Mouse (Mus musculus) thymus, postnatal 4 days (tissue): Measurements from ENCODE around the gene Prl4a1.
"Not testable (repeated sequence)": the region's sequence is repeated elsewhere in the genome, so short reads cannot be mapped to it uniquely, and the experiment has no call there.

ENCODE experiments used
- DNase-seq: peaks from one replicate; pipeline ENCODE4 v3.0.0; 2021

Prl4a1 gene

DNA sequence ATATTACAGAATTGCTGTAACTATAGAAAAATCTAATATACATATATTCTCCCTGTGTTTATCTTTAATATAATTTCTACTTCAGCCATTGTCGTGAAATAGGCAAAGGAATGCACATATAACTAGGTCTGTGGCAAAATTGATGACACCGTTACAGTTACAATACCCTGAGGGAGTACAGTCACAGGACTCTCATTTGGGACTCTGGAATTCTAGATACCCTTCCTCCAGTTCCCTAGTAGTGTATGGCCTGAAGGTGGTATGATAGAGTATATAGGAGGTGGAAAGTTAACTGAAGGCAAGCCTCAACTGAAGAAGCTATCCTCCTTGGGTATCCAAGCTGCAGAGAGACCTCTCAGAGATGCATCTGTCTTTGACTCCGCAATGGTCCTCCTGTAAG lies at the start of gene Prl4a1:
Gene Prl4a1, plus strand, starts transcription at position 301 of the 400 bp plus-strand sequence.
- no peak for DNase-seq

GRCm38 (mm10) chr13:27972931-27973330 lies 43.1 kb upstream of the Prl4a1 start:
- no peak for DNase-seq

- not testable (repeated sequence) for DNase-seq
Observed at GRCm38 (mm10) chr13:27974281-27974680, 41.7 kb upstream of the Prl4a1 start.

DNA sequence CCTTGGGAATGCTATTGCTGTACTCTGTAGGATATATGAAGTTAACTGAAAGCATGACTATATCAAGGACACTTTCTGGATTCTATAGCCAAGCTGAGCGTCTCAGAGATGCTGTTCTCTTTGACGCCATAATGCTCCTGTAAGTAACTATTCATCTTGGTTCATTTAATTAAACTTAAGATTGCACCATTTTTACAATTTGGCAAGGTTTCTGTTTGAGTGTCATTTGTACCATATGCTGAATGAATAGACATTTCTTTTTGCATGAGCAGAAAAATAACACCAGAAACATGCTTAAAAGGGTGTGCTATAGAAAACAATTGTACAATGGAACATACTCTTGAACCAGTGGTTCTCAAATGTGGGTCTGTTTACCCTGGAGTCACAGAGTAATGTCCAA lies 38.4 kb upstream of the Prl4a1 start:
- no peak for DNase-seq

DNA sequence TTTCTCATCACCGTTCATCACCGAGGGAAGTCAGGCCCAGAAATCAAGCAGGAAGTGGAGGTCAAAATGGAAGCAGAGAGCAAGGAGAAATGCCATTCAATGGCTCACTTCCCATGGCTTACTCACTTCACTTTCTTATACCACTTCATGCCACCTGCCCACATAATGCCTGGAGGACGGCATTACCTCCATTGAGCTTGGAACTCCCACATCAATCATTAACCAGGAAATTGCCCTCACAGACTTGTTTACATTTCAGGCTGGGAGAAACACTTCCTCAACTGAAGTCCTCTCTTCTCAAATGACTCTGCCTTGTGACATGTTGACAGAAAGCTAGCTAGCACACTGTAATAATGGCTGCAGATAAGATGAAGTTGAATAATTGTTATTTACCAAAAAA lies 19.5 kb upstream of the Prl4a1 start:
- DNase-seq: not testable (repeated sequence)

DNA sequence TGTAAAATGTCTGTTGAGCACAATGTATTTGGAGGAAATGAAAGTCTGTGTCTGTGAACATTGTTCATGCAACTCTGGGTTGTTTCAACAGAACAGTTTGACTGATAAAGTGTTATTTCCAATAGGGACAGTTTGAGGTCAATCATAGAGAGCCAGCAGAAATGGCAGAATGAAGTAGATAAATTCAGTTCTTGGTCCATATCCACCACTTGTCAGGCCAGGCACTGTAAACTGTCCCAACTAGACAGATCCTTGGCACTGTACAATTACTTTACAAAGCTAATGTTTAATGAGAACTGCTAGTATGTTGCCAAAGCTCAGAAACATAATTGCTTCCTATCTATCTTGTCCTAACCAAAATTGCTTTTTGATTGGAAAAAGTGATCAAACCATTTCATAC lies 13.3 kb downstream of the Prl4a1 start:
- no peak for DNase-seq

GRCm38 (mm10) chr13:28069315-28069714 lies 53.3 kb downstream of the Prl4a1 start:
- no peak for DNase-seq
